Comparison of ENCODE assay signal across 8 mouse cellular contexts in the genomic region with DNA sequence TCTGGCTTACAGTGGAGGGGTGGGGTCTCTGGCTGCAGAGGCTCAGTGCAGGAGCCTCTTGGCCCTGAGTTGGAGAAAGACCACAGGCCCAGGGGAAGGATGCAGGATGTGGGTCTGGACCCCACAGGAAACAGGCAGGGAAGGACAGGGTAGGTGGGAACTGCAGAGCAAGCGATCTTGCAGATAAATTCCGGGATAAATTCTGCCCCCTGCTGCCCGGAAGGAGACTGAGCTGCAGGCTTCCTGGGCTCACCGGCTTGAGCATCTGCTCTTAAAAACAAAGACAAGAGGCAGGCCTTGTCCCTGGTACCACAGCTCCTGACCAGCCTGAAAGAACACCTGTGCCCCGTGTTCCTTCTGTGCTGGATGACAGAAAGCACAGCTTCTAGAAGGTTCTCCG.
DNase-seq lines count a peak whose midpoint lies in the region; ATAC-seq lines count a peak whose summit lies in the region.

No protein-coding gene starts in this region.

- 0 out of 2 replicates have a peak, but pooled peaks cover 6% of the 10 kb centered on the region for H3K9me3 ChIP-seq in hindbrain, embryonic 13.5 days

- no peak for ATAC-seq in hindbrain, embryonic 13.5 days (ENCODE audit: low FRiP score)

- intact Hi-C loops in left cerebral cortex, postnatal 25 days (cut with DNase I) = loop anchor here (2.0 to 10.0 kb wide), 3 partner anchors 203 to 753 kb away; no protein-coding TSS in a partner anchor

- no peaks in the 10 kb centered on the region for H3K27me3 ChIP-seq in hindbrain, embryonic 13.5 days

- peak; percentile 14 for DNase-seq in adrenal gland, postnatal 14 days
- no peak for DNase-seq in adrenal gland, adult 18-20 months (ENCODE audit: low spot score in 2 of 2)
- peak; percentile 2 for DNase-seq in lung, postnatal 14 days
- DNase-seq in lung, postnatal 25 days (ENCODE audit: low spot score) = no peak
- peak; percentile 61 to 71 for DNase-seq in left cerebral cortex, postnatal 25 days (ENCODE audit: low spot score in 2 of 2)
- DNase-seq in adipocyte (ENCODE audit: low spot score) = no peak
- DNase-seq in T-cell, adult 2 months (ENCODE audit: low spot score) = no peak

- peak overlapping the region; percentile 11; the same call in 1 of the 2 replicates for H3K9ac ChIP-seq in hindbrain, embryonic 13.5 days

- peaks cover 12% of the 10 kb centered on the region for H3K36me3 ChIP-seq in hindbrain, embryonic 13.5 days

- peaks cover 39% of the 10 kb centered on the region for H3K4me1 ChIP-seq in hindbrain, embryonic 13.5 days (replicated peaks)

- no peak overlapping the region for H3K27ac ChIP-seq in hindbrain, embryonic 13.5 days

- H3K4me2 ChIP-seq in hindbrain, embryonic 13.5 days = no peak overlapping the region

- no peak overlapping the region for H3K4me3 ChIP-seq in hindbrain, embryonic 13.5 days

- WGBS in hindbrain, embryonic 13.5 days = 19% methylated on average over 6 of the region's 6 CpGs

Comparison
In these comparisons a context has a peak if more than half of its experiments do, and no peak if none do; other contexts are left out.
1. DNase-seq: peak in adrenal gland, postnatal 14 days (single experiment), lung, postnatal 14 days (single experiment) and left cerebral cortex, postnatal 25 days (2 of 2); none in adrenal gland, adult 18-20 months (0 of 2), lung, postnatal 25 days (single experiment), adipocyte (single experiment) and T-cell, adult 2 months (single experiment).